Mouse (Mus musculus) testis, adult 2 months (tissue): Measurements from ENCODE around the gene Snap47.

ENCODE experiments used
- CTCF ChIP-seq: fragments of 200-500 bp; IDR thresholded peaks from 2 replicates; pipeline ENCODE4 v1.5.1; 2012; ENCODE audit warnings: low read depth, mild to moderate bottlenecking, inconsistent platforms, low read length, moderate library complexity; ENCODE audit not compliant: control insufficient read depth, insufficient read depth, insufficient replicate concordance
- POLR2A ChIP-seq: fragments of 200-500 bp; IDR thresholded peaks from 2 replicates; pipeline ENCODE4 v1.6.1; 2012; ENCODE audit warnings: low read depth, mild to moderate bottlenecking, inconsistent platforms, low read length, moderate library complexity; ENCODE audit not compliant: control insufficient read depth

GRCm38 (mm10) chr11:59390470-59390869 is 60.5 kb downstream of the Snap47 start:
- TF ChIP-seq POLR2A, result no peak
- no peak for TF ChIP-seq CTCF
